Mouse (Mus musculus) liver, embryonic 15.5 days (tissue): ENCODE measurements around the gene A030003K21Rik. TPM values are rescaled to one million over a fixed set of nuclear protein-coding genes. Genes with fewer than 3 reads are reported as not detected.
"Not testable (repeated sequence)": the region's sequence is repeated elsewhere in the genome, so short reads cannot be mapped to it uniquely, and the experiment has no call there.

Experiments
- ATAC-seq: fragments of 200-750 bp; cut with Nextera tagmentation; 2 replicates; pipeline ENCODE4 v1.8.0; 2017; ENCODE audit warnings: moderate number of reproducible peaks, mild to moderate bottlenecking, moderate library complexity; ENCODE audit not compliant: insufficient read depth
- H3K27ac ChIP-seq: fragments of 300-500 bp; sonication (generic); replicated peaks from 2 replicates; pipeline ENCODE4 v1.5.1; 2015; ENCODE audit warnings: mild to moderate bottlenecking, inconsistent platforms
- H3K27me3 ChIP-seq: fragments of 300-500 bp; sonication (generic); 2 replicates; pipeline ENCODE4 v1.6.1; 2015; ENCODE audit warnings: mild to moderate bottlenecking, inconsistent platforms
- H3K36me3 ChIP-seq: fragments of 300-500 bp; sonication (generic); replicated peaks from 2 replicates; pipeline ENCODE4 v1.6.1; 2015; ENCODE audit warnings: moderate library complexity, mild to moderate bottlenecking, inconsistent platforms
- H3K4me1 ChIP-seq: fragments of 300-500 bp; sonication (generic); replicated peaks from 2 replicates; pipeline ENCODE4 v1.6.1; 2015; ENCODE audit warnings: inconsistent platforms
- H3K4me2 ChIP-seq: fragments of 300-500 bp; sonication (generic); 2 replicates; pipeline ENCODE4 v1.6.1; 2015; ENCODE audit warnings: moderate library complexity, mild to moderate bottlenecking, inconsistent platforms
- H3K4me3 ChIP-seq: fragments of 300-500 bp; sonication (generic); replicated peaks from 2 replicates; pipeline ENCODE4 v1.5.1; 2015; ENCODE audit warnings: mild to moderate bottlenecking, inconsistent platforms
- H3K9ac ChIP-seq: fragments of 300-500 bp; sonication (generic); 2 replicates; pipeline ENCODE4 v1.6.1; 2015; ENCODE audit warnings: moderate library complexity, mild to moderate bottlenecking, inconsistent platforms
- H3K9me3 ChIP-seq: fragments of 300-500 bp; sonication (generic); replicated peaks from 2 replicates; pipeline ENCODE4 v1.6.1; 2016; ENCODE audit warnings: inconsistent platforms
- WGBS: fragments of 180-500 bp; shearing (Covaris S2); methylation state at CpG from one replicate; pipeline ENCODE4 v1.1.7; 2015; ENCODE audit warnings: mixed read lengths; ENCODE audit not compliant: insufficient replicate concordance; 5-methylcytosine and 5-hydroxymethylcytosine counted together
- polyA plus RNA-seq: library from polyadenylated mRNA; unstranded; fragments of >200 nt; fragmentation: Nextera tagmentation; extraction: Ambion mirVana; gene quantifications from 2 replicates; pipeline ENCODE4 v1.2.1, GENCODE M21; 2015

A030003K21Rik gene
- polyA plus RNA-seq, 1 experiment from 2014 or later, result not detected

- no peaks in the 10 kb centered on the region for H3K4me1 ChIP-seq
- no peaks in the 10 kb centered on the region for H3K27me3 ChIP-seq
- no peak overlapping the region for H3K9ac ChIP-seq
- no peaks in the 10 kb centered on the region for H3K36me3 ChIP-seq
- no peak overlapping the region for H3K4me2 ChIP-seq
- no peak overlapping the region for H3K4me3 ChIP-seq
- H3K9me3 ChIP-seq, result no peaks in the 10 kb centered on the region
- no peak overlapping the region for H3K27ac ChIP-seq
- 49% methylated on average over 3 of the region's 3 CpGs for WGBS
- ATAC-seq, result no peak
These were observed 23.2 kb upstream of the A030003K21Rik start for GRCm38 (mm10) chr1:82966413-82966812.

DNA sequence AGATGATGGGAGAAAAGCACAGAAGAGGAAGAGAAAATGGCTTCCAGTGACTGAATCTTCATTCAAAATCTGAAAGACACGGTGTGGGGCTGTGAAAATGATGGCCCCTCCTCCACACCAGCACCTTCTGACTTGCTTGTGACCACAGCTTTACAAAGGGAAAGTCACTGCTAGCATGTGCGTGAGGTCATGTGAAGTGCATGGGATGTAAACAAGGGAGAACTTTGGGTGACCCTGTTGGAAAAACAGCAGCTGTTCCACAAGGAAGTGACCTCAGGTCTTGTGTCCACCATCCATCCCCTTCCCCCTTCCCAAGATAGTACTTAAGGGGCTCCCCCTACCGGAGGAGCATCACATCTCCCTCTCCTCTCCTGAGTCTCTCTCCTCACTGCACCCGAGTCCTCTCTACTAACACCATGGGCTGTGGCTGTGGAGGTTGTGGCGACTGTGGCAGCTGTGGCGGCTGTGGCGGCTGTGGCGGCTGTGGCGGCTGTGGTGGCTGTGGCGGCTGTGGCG, 16.7 kb upstream of the A030003K21Rik start, which contains the start of gene Gm47955:
TSS of gene Gm47955 (plus strand) at position 417 of the 516 bp plus-strand sequence.
- Histone ChIP-seq H3K4me3 (no peak within 1 kb of the TSS), H3K27ac (no peak within 1 kb of the TSS), H3K4me1 (no peaks in the 10 kb centered on the region), H3K4me2 (no peak within 1 kb of the TSS), H3K9me3 (no peaks in the 10 kb centered on the region), H3K9ac (no peak within 1 kb of the TSS), H3K36me3 (no peaks in the 10 kb centered on the region), H3K27me3 (no peaks in the 10 kb centered on the region)
- WGBS, result 63% methylated on average over 11 of the region's 11 CpGs
- ATAC-seq, result no peak

DNA sequence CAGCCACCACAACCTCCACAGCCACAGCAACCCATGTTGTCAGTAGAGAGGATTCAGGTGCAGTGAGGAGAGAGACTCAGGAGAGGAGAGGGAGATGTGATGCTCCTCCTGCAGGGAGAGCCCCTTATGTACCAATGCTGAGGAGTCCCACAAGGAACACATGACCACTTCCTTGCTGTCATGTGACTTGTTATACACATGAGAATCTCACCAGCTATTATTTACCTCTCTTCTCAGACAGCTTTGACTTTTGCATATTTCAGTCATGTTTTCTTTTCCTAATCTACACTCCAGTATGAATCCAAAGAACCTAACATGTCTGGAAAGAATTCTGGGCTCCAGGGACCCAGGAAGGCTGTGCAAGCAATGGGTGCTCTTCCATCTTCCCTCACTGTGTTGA, 12.7 kb upstream of the A030003K21Rik start, which contains the start of gene Gm7544:
TSS of gene Gm7544 (minus strand) at position 101 of the 400 bp plus-strand sequence.
- H3K27ac ChIP-seq, ATAC-seq: not testable (repeated sequence)

DNA sequence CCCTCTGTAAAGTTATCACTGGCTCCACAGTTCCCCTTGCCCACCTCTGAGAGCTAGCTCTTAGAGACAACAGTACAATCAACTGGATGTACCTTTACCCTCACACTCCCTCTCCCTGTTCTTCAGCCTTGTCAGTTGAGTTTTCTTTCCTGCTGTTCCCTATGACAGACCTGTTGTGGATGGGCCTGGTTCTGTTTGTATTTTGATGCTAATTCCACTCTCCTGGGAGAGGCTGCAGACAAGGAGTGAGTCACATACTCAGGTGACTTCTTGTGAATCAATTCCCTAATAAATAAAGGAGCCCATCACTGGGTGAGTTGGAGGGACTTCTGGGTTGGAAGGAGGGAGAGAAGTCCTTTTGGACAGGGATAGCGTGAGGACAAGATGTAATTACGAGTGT, 5.4 kb upstream of the A030003K21Rik start:
- Histone ChIP-seq H3K36me3 (no peaks in the 10 kb centered on the region), H3K4me2 (no peak overlapping the region), H3K27ac (no peak overlapping the region), H3K9ac (no peak overlapping the region), H3K4me3 (no peak overlapping the region), H3K4me1 (no peaks in the 10 kb centered on the region), H3K27me3 (no peaks in the 10 kb centered on the region), H3K9me3 (no peaks in the 10 kb centered on the region)
- WGBS, result 70% methylated on average over 2 of the region's 2 CpGs
- ATAC-seq, result no peak

More for the DNA sequence above, 12.7 kb upstream of the A030003K21Rik start, which contains the start of gene Gm7544:
- H3K9me3 ChIP-seq, H3K4me1 ChIP-seq, H3K4me2 ChIP-seq, H3K9ac ChIP-seq, H3K27me3 ChIP-seq, H3K36me3 ChIP-seq, H3K4me3 ChIP-seq: not testable (repeated sequence)

DNA sequence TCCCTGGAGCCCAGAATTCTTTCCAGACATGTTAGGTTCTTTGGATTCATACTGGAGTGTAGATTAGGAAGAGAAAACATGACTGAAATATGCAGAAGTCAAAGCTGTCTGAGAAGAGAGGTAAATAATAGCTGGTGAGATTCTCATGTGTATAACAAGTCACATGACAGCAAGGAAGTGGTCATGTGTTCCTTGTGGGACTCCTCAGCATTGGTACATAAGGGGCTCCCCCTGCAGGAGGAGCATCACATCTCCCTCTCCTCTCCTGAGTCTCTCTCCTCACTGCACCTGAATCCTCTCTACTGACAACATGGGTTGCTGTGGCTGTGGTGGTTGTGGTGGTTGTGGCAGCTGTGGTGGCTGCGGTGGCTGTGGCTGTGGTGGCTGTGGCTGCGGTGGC, 2.8 kb upstream of the A030003K21Rik start:
- H3K27me3 ChIP-seq, H3K4me1 ChIP-seq, ATAC-seq, H3K4me2 ChIP-seq, H3K9me3 ChIP-seq, H3K4me3 ChIP-seq, H3K36me3 ChIP-seq, H3K27ac ChIP-seq, H3K9ac ChIP-seq: not testable (repeated sequence)
- 73% methylated on average over 2 of the region's 2 CpGs for WGBS

- H3K9ac ChIP-seq, H3K4me2 ChIP-seq, ATAC-seq, H3K36me3 ChIP-seq, H3K9me3 ChIP-seq, H3K4me3 ChIP-seq, H3K27ac ChIP-seq, H3K4me1 ChIP-seq, H3K27me3 ChIP-seq: not testable (repeated sequence)
- 60% methylated on average over 2 of the region's 2 CpGs for WGBS
These were observed 683 bp downstream of the A030003K21Rik start for GRCm38 (mm10) chr1:82942505-82942904.

DNA sequence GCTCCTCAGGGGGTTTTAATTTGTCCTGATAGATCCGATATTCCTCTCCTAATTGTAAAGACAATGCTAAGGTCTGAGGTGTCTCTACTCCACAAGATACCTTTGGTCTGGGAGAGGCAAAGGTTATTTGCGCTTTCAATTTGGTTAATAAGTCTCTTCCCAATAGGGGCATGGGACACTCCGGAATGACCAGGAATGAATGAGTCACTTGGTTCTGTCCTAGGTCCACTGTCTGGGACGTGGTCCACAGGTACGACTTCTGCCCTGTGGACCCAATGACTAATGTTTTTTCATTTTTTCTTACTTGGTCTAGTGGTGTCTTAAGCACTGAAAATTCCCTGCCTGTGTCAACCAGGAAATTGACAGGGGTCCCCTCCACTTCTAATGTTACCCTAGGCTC, 4.5 kb downstream of the A030003K21Rik start:
- H3K4me1 ChIP-seq, result no peaks in the 10 kb centered on the region
- H3K4me3 ChIP-seq, result no peak overlapping the region
- no peak overlapping the region for H3K4me2 ChIP-seq
- ATAC-seq, result no peak
- no peak overlapping the region for H3K9ac ChIP-seq
- WGBS, result 80% methylated on average over 5 of the region's 5 CpGs
- no peaks in the 10 kb centered on the region for H3K36me3 ChIP-seq
- no peak overlapping the region for H3K27ac ChIP-seq
- H3K27me3 ChIP-seq, result no peaks in the 10 kb centered on the region
- no peaks in the 10 kb centered on the region for H3K9me3 ChIP-seq

DNA sequence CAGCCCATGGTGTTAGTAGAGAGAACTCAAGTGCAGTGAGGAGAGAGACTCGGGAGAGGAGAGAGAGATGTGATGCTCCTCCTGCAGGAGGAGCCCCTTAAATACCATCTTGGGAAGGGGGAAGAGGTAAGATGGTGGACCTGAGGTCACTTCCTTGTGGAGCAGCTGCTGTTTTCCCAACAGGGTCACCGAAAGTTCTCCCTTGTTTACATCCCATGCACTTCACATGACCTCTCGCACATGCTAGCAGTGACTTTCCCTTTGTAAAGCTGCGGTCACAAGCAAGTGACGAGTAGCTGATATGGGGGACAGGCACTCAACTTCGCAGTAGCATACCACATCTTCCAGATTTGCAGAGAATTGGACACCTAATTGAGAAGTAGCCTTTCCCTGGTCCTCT, 11.9 kb downstream of the A030003K21Rik start, which contains the start of gene Gm6217:
TSS of gene Gm6217 (minus strand) at position 74 of the 400 bp plus-strand sequence.
- no CpG with 5 or more reads among the region's 6 CpGs for WGBS
- H3K27me3 ChIP-seq, H3K4me3 ChIP-seq, ATAC-seq, H3K36me3 ChIP-seq, H3K4me1 ChIP-seq, H3K9ac ChIP-seq, H3K4me2 ChIP-seq, H3K9me3 ChIP-seq, H3K27ac ChIP-seq: not testable (repeated sequence)

DNA sequence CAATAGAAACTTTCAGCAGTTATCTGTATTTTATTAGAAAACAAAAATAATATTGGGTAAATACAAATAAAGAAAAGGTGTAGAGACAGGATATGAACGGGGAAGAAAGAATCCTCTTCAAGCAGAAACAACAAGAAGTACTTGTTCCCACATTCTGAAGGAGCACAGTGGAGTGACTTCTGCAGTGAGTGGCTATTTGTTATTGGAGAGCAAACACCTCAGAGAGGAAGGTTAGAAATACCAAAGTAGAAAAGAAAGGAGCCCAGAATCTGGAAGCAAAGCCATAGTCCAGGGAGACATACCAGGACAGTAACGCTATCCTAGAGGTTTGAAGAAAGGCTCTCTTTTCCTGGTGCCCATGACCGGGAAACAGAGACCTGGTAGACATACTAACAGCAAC, 12.6 kb downstream of the A030003K21Rik start:
- 57% methylated on average over 3 of the region's 3 CpGs for WGBS
- not testable (repeated sequence) for H3K9me3 ChIP-seq, ATAC-seq, H3K36me3 ChIP-seq, H3K4me3 ChIP-seq, H3K27me3 ChIP-seq, H3K27ac ChIP-seq, H3K4me1 ChIP-seq, H3K4me2 ChIP-seq, H3K9ac ChIP-seq

DNA sequence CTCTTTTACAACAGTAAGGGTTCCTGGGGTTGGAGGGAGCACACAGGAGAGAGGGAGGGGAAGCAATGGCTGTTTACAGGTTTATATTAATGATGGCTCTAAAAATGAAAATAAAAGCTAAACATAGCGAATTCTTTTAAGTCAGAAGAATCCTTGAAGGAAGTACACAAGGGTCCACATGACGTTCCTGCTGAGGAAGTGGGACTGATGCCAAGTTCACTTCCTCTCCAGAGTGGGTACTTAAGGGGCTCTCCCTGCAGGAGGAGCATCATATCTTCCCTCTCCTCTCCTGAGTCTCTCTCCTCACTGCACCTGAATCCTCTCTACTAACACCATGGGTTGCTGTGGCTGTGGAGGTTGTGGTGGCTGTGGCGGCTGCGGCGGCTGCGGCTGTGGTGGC, 18.5 kb downstream of the A030003K21Rik start, which contains the start of gene A030014E15Rik:
TSS of gene A030014E15Rik (plus strand) at position 268 of the 400 bp plus-strand sequence.
- no peaks in the 10 kb centered on the region for H3K36me3 ChIP-seq
- 74% methylated on average over 6 of the region's 6 CpGs for WGBS
- H3K9me3 ChIP-seq, result no peaks in the 10 kb centered on the region
- H3K27me3 ChIP-seq, result no peaks in the 10 kb centered on the region
- no peak within 1 kb of the TSS for H3K4me3 ChIP-seq
- H3K4me1 ChIP-seq, result no peaks in the 10 kb centered on the region
- ATAC-seq, result no peak
- H3K4me2 ChIP-seq, result no peak within 1 kb of the TSS
- no peak within 1 kb of the TSS for H3K9ac ChIP-seq
- no peak within 1 kb of the TSS for H3K27ac ChIP-seq

GRCm38 (mm10) chr1:82913434-82913833, 29.8 kb downstream of the A030003K21Rik start:
- not testable (repeated sequence) for H3K9me3 ChIP-seq, ATAC-seq, H3K4me1 ChIP-seq, H3K4me3 ChIP-seq, H3K9ac ChIP-seq, H3K27me3 ChIP-seq, H3K36me3 ChIP-seq, H3K4me2 ChIP-seq, H3K27ac ChIP-seq
- WGBS, result 62% methylated on average over 5 of the region's 5 CpGs

GRCm38 (mm10) chr1:82913025-82913424, 30.2 kb downstream of the A030003K21Rik start, which contains the start of gene A030005L19Rik:
TSS of gene A030005L19Rik (plus strand) at chr1:82913325.
- Histone ChIP-seq H3K4me3 (no peak within 1 kb of the TSS), H3K9me3 (no peaks in the 10 kb centered on the region), H3K27ac (no peak within 1 kb of the TSS), H3K27me3 (no peaks in the 10 kb centered on the region), H3K4me1 (peaks cover 5% of the 10 kb centered on the region), H3K9ac (no peak within 1 kb of the TSS), H3K4me2 (no peak within 1 kb of the TSS), H3K36me3 (0 out of 2 replicates have a peak, but pooled peaks cover 9% of the 10 kb centered on the region)
- ATAC-seq, result no peak
- WGBS, result 72% methylated on average over 3 of the region's 3 CpGs
